Mouse (Mus musculus): ENCODE data around the gene Krtap6-1.
A peak's percentile ranks its signal among the peaks of the same experiment; 100 is the strongest.
"Not testable (repeated sequence)": the region's sequence is repeated elsewhere in the genome, so short reads cannot be mapped to it uniquely, and the experiment has no call there.

The Krtap6-1 gene

DNA sequence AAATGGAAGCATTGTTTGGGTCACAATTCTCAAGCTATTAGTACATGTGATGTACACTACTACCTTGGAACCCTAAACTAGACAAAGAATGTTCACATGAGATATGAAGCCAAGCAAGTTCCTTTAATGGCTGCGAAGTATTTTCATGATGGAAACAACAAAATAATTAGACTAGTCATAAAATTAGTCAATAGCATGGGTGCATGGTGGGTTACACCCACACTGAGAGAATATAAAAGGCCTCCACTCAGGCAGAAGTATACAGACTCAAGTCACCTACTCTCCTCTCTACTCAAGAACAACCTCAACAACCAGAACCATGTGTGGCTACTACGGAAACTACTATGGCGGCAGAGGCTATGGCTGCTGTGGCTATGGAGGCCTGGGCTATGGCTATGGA lies at the start of gene Krtap6-1:
Gene Krtap6-1 (plus strand): TSS at position 301 of the 400 bp plus-strand sequence.
- DNase-seq (ENCODE audit: low read depth) = not testable (repeated sequence)

DNA sequence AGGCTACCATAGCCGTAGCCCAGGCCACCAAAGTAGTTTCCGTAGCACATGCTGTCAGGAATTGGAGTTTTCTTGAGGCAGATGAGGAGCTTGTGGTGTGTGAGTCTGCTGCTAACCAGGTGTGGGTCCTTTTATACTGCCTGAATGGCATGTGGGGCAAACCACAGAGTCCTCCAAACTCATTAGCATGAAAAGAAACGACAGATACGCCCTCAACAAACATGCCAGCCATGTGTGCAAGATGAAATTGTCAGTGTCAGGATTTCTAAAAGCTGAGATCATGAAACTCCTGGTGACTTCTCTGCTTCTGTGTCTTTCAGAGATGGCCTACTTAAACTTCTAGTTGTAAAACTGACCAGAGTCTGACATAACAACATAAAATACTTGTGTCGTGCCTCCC lies 20.8 kb upstream of the Krtap6-1 start, which contains the start of gene Krtap22-2:
Gene Krtap22-2 (minus strand): TSS at position 101 of the 400 bp plus-strand sequence.
- no peak for DNase-seq (ENCODE audit: low read depth)

DNA sequence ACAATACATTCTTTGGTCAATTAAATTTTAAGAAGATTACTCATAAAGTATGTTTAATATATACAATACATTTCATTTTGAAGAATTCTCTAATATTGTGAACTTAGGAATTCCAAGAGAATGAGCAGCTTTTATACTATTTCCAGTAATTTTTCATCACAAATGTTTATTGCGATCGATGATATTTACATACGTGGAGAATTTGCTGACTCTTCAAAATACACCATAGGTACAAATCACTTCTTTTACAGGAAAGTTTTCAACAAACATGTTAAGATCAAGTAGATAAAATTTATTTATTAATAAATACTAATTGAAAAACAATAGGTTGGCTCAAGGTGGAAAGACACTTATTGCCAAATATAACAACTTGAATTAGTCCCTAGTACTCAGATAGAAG lies 17.5 kb upstream of the Krtap6-1 start:
- DNase-seq (ENCODE audit: low read depth) = no peak

DNA sequence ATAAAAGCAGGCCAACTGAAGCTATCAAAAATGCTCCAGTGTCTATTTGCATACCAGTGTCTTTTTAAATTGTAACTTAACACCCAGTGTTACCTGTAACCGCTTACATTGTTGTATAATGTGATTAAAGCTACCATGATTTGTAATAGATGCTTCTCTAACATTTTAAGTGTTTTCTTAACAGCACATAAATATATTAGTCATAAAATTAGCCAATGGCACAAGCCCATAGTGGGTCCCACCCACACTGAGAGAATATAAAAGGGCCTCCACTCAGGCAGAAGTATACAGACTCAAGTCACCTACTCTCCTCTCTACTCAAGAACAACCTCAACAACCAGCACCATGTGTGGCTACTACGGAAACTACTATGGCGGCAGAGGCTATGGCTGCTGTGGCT lies 16.5 kb upstream of the Krtap6-1 start, which contains the start of gene Gm10229:
Gene Gm10229 (plus strand): TSS at position 301 of the 400 bp plus-strand sequence.
- DNase-seq (ENCODE audit: low read depth) = not testable (repeated sequence)

GRCm38 (mm10) chr16:89041372-89041771 lies 9.9 kb downstream of the Krtap6-1 start, which contains the start of gene Gm10228:
Gene Gm10228, minus strand, starts transcription at chr16:89041472.
- DNase-seq (ENCODE audit: low read depth) = not testable (repeated sequence)

DNA sequence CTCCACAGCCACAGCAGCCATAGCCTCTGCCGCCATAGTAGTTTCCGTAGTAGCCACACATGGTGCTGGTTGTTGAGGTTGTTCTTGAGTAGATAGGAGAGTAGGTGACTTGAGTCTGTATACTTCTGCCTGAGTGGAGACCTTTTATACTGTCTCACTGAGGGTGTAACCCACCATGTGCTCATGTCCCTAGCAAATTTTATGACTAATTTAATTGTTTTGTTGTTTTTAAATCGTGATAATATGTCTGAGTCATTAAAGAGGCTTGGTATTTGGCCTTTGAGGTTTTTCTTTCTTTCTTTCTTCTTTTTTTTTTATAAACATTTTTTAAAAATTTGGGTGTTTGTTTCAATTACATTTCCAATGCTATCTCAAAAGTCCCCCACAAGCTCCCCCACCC lies 16.3 kb downstream of the Krtap6-1 start, which contains the start of gene Krtap6-5:
Gene Krtap6-5 (minus strand): TSS at position 101 of the 400 bp plus-strand sequence.
- no peak for DNase-seq (ENCODE audit: low read depth)

DNA sequence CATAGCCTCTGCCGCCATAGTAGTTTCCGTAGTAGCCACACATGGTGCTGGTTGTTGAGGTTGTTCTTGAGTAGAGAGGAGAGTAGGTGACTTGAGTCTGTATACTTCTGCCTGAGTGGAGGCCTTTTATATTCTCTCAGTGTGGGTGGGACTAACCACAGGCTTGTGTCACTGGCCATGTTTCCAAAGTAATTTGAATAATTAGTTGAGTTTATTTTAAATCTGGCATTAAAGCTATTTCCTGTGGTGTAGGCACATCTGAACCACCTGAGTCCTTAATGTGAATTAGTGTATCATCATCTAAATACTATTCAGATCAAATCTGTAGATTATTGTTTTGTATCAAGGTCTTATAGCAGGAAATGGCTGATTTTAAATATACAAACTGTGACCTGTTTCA lies 32.4 kb downstream of the Krtap6-1 start, which contains the start of gene 1110025L11Rik:
Gene 1110025L11Rik (minus strand): TSS at position 101 of the 400 bp plus-strand sequence.
- not testable (repeated sequence) for DNase-seq (ENCODE audit: low read depth)

- DNase-seq (ENCODE audit: low read depth) = peak; percentile 55
Observed at GRCm38 (mm10) chr16:89071041-89071440, 39.5 kb downstream of the Krtap6-1 start.
